Mouse (Mus musculus) cerebellum, postnatal 4 days (tissue): ENCODE data around the gene Gm3629.
"Not testable (repeated sequence)": the region's sequence is repeated elsewhere in the genome, so short reads cannot be mapped to it uniquely, and the experiment has no call there.

Source experiments
- DNase-seq, 2 experiments: peaks; one replicate each; pipeline ENCODE4 v3.0.0; 2022; ENCODE audit warnings: low spot score in 2 of 2, mixed read lengths in 1 of 2

Gm3629 gene

GRCm38 (mm10) chr14:6590513-6590912 lies at the start of gene Gm3629:
Gene Gm3629, minus strand, starts transcription at chr14:6590613.
- not testable (repeated sequence) for DNase-seq

DNA sequence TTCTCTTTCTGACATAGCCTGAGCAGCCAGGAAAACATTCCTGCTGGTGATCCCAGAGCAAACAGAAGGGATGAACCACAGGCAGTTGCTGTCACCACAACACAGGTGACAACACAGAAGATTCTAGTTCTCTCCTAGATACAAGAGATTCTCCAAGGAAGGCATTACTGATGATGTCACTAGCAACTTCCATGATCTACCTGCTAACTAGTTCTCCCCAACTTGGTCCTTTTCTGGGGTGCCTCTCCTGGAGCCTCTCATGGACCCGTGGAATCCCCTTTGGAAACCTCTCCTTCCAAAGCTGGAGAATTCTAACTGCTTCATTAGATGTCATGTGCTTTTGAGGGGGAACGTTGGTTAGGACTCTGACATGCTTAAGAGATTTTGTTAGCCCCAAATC lies 31.9 kb upstream of the Gm3629 start, which contains the start of gene Gm3460:
Gm3460 (minus strand) TSS at position 101 of the 400 bp plus-strand sequence.
- DNase-seq: not testable (repeated sequence)

GRCm38 (mm10) chr14:6606436-6606835 lies 16.0 kb upstream of the Gm3629 start:
- peak; percentile 1 to 24 for DNase-seq

DNA sequence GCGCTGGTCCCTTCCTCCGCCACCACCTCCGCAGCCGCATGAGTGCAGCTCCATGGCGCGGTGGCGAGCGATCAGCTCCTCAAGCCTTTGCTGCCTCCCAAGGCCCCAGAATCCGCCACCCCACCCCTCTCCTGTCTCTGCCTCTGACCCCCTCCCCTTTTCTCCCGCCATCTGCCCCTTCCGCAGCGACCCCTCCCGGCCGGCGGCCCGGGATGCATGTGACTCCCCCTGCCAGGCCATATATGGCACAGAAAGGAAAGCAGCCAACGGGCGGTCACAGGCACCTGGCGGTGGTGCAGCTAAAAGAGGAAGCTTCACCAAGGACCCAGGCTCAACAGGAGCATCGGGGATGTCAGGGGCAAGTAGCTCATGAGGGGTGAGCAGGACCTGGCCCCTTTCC lies 14.6 kb upstream of the Gm3629 start:
- peak; percentile 27 to 31 for DNase-seq

GRCm38 (mm10) chr14:6604551-6604950 lies 14.1 kb upstream of the Gm3629 start:
- DNase-seq: peak in 1 of 2 experiments; percentile 0

DNA sequence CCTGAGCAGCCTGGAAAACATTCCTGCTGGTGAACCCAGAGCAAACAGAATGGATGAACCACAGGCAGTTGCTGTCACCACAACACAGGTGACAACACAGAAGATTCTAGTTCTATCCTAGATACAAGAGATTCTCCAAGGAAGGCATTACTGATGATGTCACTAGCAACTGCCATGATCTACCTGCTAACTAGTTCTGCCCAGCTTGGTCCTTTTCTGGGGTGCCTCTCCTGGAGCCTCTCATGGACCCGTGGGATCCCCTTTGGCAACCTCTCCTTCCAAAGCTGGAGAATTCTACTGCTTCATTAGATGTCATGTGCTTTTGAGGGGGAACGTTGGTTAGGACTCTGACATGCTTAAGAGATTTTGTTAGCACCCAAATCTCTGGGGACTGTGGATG lies 53.2 kb downstream of the Gm3629 start, which contains the start of gene Gm8356:
Gm8356 (minus strand) TSS at position 101 of the 400 bp plus-strand sequence.
- DNase-seq: not testable (repeated sequence)
